In the genomic region with DNA sequence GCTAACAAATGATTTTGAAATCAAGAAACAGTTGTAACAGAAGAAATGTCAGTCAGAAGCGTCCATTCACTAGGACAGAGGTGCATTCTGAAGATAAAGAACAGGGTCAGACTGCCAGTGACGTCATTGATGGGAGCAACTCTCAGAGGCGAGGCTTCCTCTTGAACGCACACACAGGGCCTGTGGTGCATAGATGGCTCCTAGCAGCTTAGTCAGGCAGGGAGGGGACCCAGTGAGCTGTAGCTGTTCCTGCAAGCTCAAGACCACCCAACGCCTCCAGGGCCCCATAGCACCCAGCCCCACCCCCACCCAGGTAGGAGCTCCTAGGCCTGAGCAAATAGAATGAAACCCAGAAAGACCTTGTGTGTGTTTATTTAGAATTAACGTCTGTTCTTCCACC, we compare ENCODE assay signal across 12 mouse cellular contexts. TPM values are rescaled to one million over a fixed set of nuclear protein-coding genes. Genes with fewer than 3 reads are reported as not detected.
DNase-seq lines count a peak whose midpoint lies in the region; ATAC-seq lines count a peak whose summit lies in the region.
"Had no signal": no experiment of that assay in that cellular context is flagged by ENCODE, and none has a peak within 500 bp of the region (broad histone marks: within the 10 kb centered on the region; RNA-seq: fewer than 3 reads in every experiment).

No protein-coding gene starts in this region.

- H3K36me3 ChIP-seq in kidney, embryonic 14.5 days (ENCODE audit: control insufficient read depth, insufficient read depth, low read length): no peaks in the 10 kb centered on the region
- H3K36me3 ChIP-seq in embryonic facial prominence, embryonic 10.5 days (replicated peaks): no peaks in the 10 kb centered on the region
- H3K36me3 ChIP-seq in limb, embryonic 13.5 days: no peaks in the 10 kb centered on the region

- no peak overlapping the region for H3K9ac ChIP-seq in kidney, embryonic 14.5 days (ENCODE audit: low read depth, low read length)
- no peak overlapping the region for H3K9ac ChIP-seq in limb, embryonic 13.5 days

- H3K4me1 ChIP-seq in kidney, embryonic 14.5 days (ENCODE audit: control insufficient read depth, insufficient read depth, low read length): peaks cover 2% of the 10 kb centered on the region; the same call in 1 of the 2 replicates
- peaks cover 9% of the 10 kb centered on the region for H3K4me1 ChIP-seq in embryonic facial prominence, embryonic 10.5 days
- peaks cover 17% of the 10 kb centered on the region; the same call in 1 of the 2 replicates for H3K4me1 ChIP-seq in limb, embryonic 13.5 days

- peak overlapping the region; percentile 79 for H3K27ac ChIP-seq in kidney, embryonic 14.5 days (ENCODE audit: low read depth, low read length)
- H3K27ac ChIP-seq in embryonic facial prominence, embryonic 10.5 days (replicated peaks): peak overlapping the region; percentile 76
- peak overlapping the region; percentile 55; the same call in 1 of the 2 replicates for H3K27ac ChIP-seq in limb, embryonic 13.5 days

- DNase-seq in kidney, postnatal 14 days: no peak
- peak; percentile 17 for DNase-seq in R1 (ENCODE audit: low read depth, low spot score)
- DNase-seq in embryonic facial prominence, embryonic 10.5 days (ENCODE audit: low spot score): peak; percentile 37
- DNase-seq in adrenal gland, postnatal 25 days: no peak
- DNase-seq in c-Kit-positive CD71-positive TER-119-positive erythroid progenitor cells, embryonic 14.5 days (ENCODE audit: low spot score): no peak
- DNase-seq: cerebellum, postnatal 36 days; kidney, adult 11 months; liver; right cerebral cortex, adult 18-20 months had no signal

- H3K9me3 ChIP-seq in kidney, embryonic 14.5 days (ENCODE audit: control insufficient read depth, low read length): no peaks in the 10 kb centered on the region
- H3K9me3 ChIP-seq in embryonic facial prominence, embryonic 10.5 days: no peaks in the 10 kb centered on the region
- no peaks in the 10 kb centered on the region for H3K9me3 ChIP-seq in limb, embryonic 13.5 days

- WGBS in kidney, embryonic 14.5 days: 39% methylated on average over 6 of the region's 6 CpGs
- 35% methylated on average over 6 of the region's 6 CpGs for WGBS in embryonic facial prominence, embryonic 10.5 days
- WGBS in limb, embryonic 13.5 days: 52% methylated on average over 6 of the region's 6 CpGs

- H3K4me2 ChIP-seq in kidney, embryonic 14.5 days (replicated peaks; ENCODE audit: low read depth, low read length): no peak overlapping the region
- no peak overlapping the region for H3K4me2 ChIP-seq in limb, embryonic 13.5 days (replicated peaks)

- H3K4me3 ChIP-seq in kidney, embryonic 14.5 days (ENCODE audit: low read length): no peak overlapping the region
- no peak overlapping the region for H3K4me3 ChIP-seq in embryonic facial prominence, embryonic 10.5 days
- H3K4me3 ChIP-seq in limb, embryonic 13.5 days: no peak overlapping the region

- peak; percentile 46; the same call in 1 of the 2 replicates for ATAC-seq in kidney, embryonic 14.5 days (ENCODE audit: low FRiP score, low TSS enrichment)
- ATAC-seq in limb, embryonic 13.5 days (ENCODE audit: low FRiP score, low read depth): no peak
- ATAC-seq: forebrain, embryonic 14.5 days had no signal

- H3K27me3 ChIP-seq in kidney, embryonic 14.5 days (ENCODE audit: control insufficient read depth, insufficient read depth, low read length): no peaks in the 10 kb centered on the region
- H3K27me3 ChIP-seq in embryonic facial prominence, embryonic 10.5 days (replicated peaks; ENCODE audit: low read depth, poor library complexity, severe bottlenecking): no peaks in the 10 kb centered on the region
- no peaks in the 10 kb centered on the region for H3K27me3 ChIP-seq in limb, embryonic 13.5 days

RNA-seq across cellular contexts. Expression of a gene that starts 21.9 kb away (rescaled TPM):
- 395 and 422 TPM in 2 replicates for polyA plus RNA-seq in kidney, embryonic 14.5 days (2014; fragmentation: Nextera tagmentation; extraction: Ambion mirVana)
- 331 and 369 TPM in 2 replicates for polyA plus RNA-seq in embryonic facial prominence, embryonic 10.5 days (2016; fragmentation: Nextera tagmentation; extraction: Ambion mirVana)
- polyA plus RNA-seq in limb, embryonic 13.5 days (2015; fragmentation: Nextera tagmentation; extraction: Ambion mirVana): 775 and 786 TPM in 2 replicates
- 166 and 180 TPM in 2 replicates for total RNA-seq in adrenal gland, postnatal 25 days (2021)

Comparison
In these comparisons a context has a peak if more than half of its experiments do, and no peak if none do; other contexts are left out.
1. DNase-seq: peak in R1 (single experiment) and embryonic facial prominence, embryonic 10.5 days (single experiment); none in kidney, postnatal 14 days (single experiment), adrenal gland, postnatal 25 days (single experiment) and c-Kit-positive CD71-positive TER-119-positive erythroid progenitor cells, embryonic 14.5 days (single experiment).
2. Peak in every context shown above with its lines, with median percentiles within 50 percentile points of each other: H3K27ac ChIP-seq.